Comparison of ENCODE assay signal across 16 mouse cellular contexts in the genomic region with DNA sequence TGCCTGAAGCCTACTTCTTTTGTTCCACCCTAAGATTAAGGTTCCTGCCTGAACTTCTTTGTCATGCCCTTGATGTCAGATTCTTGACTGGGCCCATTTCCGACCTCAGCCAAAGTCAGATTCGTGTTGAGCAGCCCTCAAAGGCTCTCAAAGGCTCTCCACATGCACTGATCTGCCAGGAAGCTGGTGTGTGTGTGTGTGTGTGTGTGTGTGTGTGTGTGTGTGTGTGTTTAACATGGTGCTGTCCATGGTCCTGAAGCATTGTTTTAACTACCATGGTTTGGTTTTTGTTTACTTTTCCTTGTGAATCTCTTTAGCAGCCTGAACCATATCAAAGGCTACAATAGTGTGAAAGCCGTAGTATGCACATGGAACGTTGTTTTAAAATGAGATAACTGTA. TPM values are rescaled to one million over a fixed set of nuclear protein-coding genes. Genes with fewer than 3 reads are reported as not detected.
A peak's percentile ranks its signal among the peaks of the same experiment; 100 is the strongest.
DNase-seq lines count a peak whose midpoint lies in the region; ATAC-seq and TF ChIP-seq lines count a peak whose summit lies in the region.
"Had no signal": no experiment of that assay in that cellular context is flagged by ENCODE, and none has a peak within 500 bp of the region (broad histone marks: within the 10 kb centered on the region; RNA-seq: fewer than 3 reads in every experiment).

No protein-coding gene starts in this region.

- H3K36me3 ChIP-seq in lung, embryonic 14.5 days (ENCODE audit: insufficient read depth), result no peaks in the 10 kb centered on the region
- H3K36me3 ChIP-seq: heart, embryonic 12.5 days; liver, embryonic 13.5 days; midbrain, embryonic 15.5 days had no signal

- 45% methylated on average over 4 of the region's 4 CpGs for WGBS in lung, embryonic 14.5 days

- ATAC-seq in lung, embryonic 14.5 days (ENCODE audit: insufficient read depth), result no peak
- peak; percentile 26; the same call in 1 of the 2 replicates for ATAC-seq in megakaryocyte progenitor cell, adult 5-6 weeks (replicated peaks; ENCODE audit: poor library complexity)
- no peak for ATAC-seq in inflammation-experienced regulatory T-cells, adult 6 months
- ATAC-seq: CD4-positive, CD25-positive, alpha-beta regulatory T cell, adult 4 months; hindbrain, postnatal 0 days; midbrain, embryonic 15.5 days had no signal

- H3K27me3 ChIP-seq in lung, embryonic 14.5 days (ENCODE audit: insufficient read depth, low read length), result no peaks in the 10 kb centered on the region

- no peak overlapping the region for H3K27ac ChIP-seq in lung, embryonic 14.5 days (ENCODE audit: low read depth)
- H3K27ac ChIP-seq: hindbrain, postnatal 0 days; liver, embryonic 13.5 days; midbrain, embryonic 15.5 days had no signal

- no peak overlapping the region for H3K4me2 ChIP-seq in lung, embryonic 14.5 days
- H3K4me2 ChIP-seq: heart, embryonic 12.5 days; liver, embryonic 13.5 days; midbrain, embryonic 15.5 days had no signal

- peak; percentile 67 for DNase-seq in lung, embryonic 14.5 days
- DNase-seq in lung, postnatal 14 days, result no peak
- DNase-seq in ES-CJ7 (ENCODE audit: low read depth, low spot score), result peak; percentile 46
- peak; percentile 35 for DNase-seq in embryo, embryonic 10.5 days (ENCODE audit: low spot score)
- no peak for DNase-seq in c-Kit-positive CD71-positive TER-119-positive erythroid progenitor cells, embryonic 14.5 days (ENCODE audit: low spot score)
- DNase-seq: cerebellum, adult 11-12 months; gastrocnemius, postnatal 36 days; heart, postnatal 36 days; liver, embryonic 13.5 days; lung, postnatal 4 days had no signal

- no peak overlapping the region for H3K9ac ChIP-seq in lung, embryonic 14.5 days
- H3K9ac ChIP-seq: heart, embryonic 12.5 days; liver, embryonic 13.5 days; midbrain, embryonic 15.5 days had no signal

- no peaks in the 10 kb centered on the region for H3K9me3 ChIP-seq in lung, embryonic 14.5 days (ENCODE audit: low read depth, low read length)
- H3K9me3 ChIP-seq: heart, embryonic 12.5 days; liver, embryonic 13.5 days; midbrain, embryonic 15.5 days had no signal

- no peak for TF ChIP-seq CTCF in lung, embryonic 14.5 days (IDR thresholded peaks at IDR 0.05; ENCODE audit: low read depth)

- H3K4me3 ChIP-seq in lung, embryonic 14.5 days (ENCODE audit: low read depth, low read length), result no peak overlapping the region
- H3K4me3 ChIP-seq: heart, embryonic 12.5 days; liver, embryonic 13.5 days; midbrain, embryonic 15.5 days had no signal

- H3K4me1 ChIP-seq in lung, embryonic 14.5 days (ENCODE audit: insufficient read depth), result no peaks in the 10 kb centered on the region
- H3K4me1 ChIP-seq: liver, embryonic 13.5 days had no signal

RNA-seq across cellular contexts. Expression of gene Cacng7, which starts 4.8 kb away (rescaled TPM):
- polyA plus RNA-seq in lung, embryonic 14.5 days (2014; fragmentation: Nextera tagmentation; extraction: Ambion mirVana), result 1.2 and 1.5 TPM in 2 replicates
- total RNA-seq in megakaryocyte progenitor cell, adult 5-6 weeks (2015), result not detected in 2 replicates
- not detected in 2 replicates for total RNA-seq in megakaryocyte progenitor cell, adult 5-6 weeks (2017)
- not detected for polyA plus RNA-seq in inflammation-experienced regulatory T-cells, adult 6 months (2017; shearing (Covaris generic))
- polyA plus RNA-seq: CD4-positive, CD25-positive, alpha-beta regulatory T cell, adult 4 months; liver, embryonic 13.5 days had no signal

RNA-seq across cellular contexts. Expression of gene Prkcg, which starts 39.0 kb away (rescaled TPM):
- 0.14 and 0.25 TPM in 2 replicates for polyA plus RNA-seq in lung, embryonic 14.5 days (2014; fragmentation: Nextera tagmentation; extraction: Ambion mirVana)
- total RNA-seq in megakaryocyte progenitor cell, adult 5-6 weeks (2015), result 0.10 and 0.32 TPM in 2 replicates
- total RNA-seq in megakaryocyte progenitor cell, adult 5-6 weeks (2017), result not detected in 2 replicates
- polyA plus RNA-seq in inflammation-experienced regulatory T-cells, adult 6 months (2017; shearing (Covaris generic)), result under 1 TPM in 1 of 3 experiments, not detected in 2; 0.82 TPM
- polyA plus RNA-seq: CD4-positive, CD25-positive, alpha-beta regulatory T cell, adult 4 months had no signal

RNA-seq across cellular contexts. Expression of gene Myadm, which starts 39.1 kb away (rescaled TPM):
- polyA plus RNA-seq in lung, embryonic 14.5 days (2014; fragmentation: Nextera tagmentation; extraction: Ambion mirVana), result 138 and 147 TPM in 2 replicates
- total RNA-seq in megakaryocyte progenitor cell, adult 5-6 weeks (2015), result 12.8 and 13.8 TPM in 2 replicates
- total RNA-seq in megakaryocyte progenitor cell, adult 5-6 weeks (2017), result 3.2 and 3.7 TPM in 2 replicates
- 10 to 100 TPM in 1 of 3 experiments, 1 to 10 TPM in 2; 1.5 to 23.0 (median 4.8) TPM for polyA plus RNA-seq in inflammation-experienced regulatory T-cells, adult 6 months (2017; shearing (Covaris generic))

Comparison
In these comparisons a context has a peak if more than half of its experiments do, and no peak if none do; other contexts are left out.
1. DNase-seq: peak in lung, embryonic 14.5 days (single experiment), ES-CJ7 (single experiment) and embryo, embryonic 10.5 days (single experiment); none in lung, postnatal 14 days (single experiment) and c-Kit-positive CD71-positive TER-119-positive erythroid progenitor cells, embryonic 14.5 days (single experiment).